Mouse (Mus musculus): Measurements from ENCODE around the gene Pex12. TPM values are rescaled to one million over a fixed set of nuclear protein-coding genes. Genes with fewer than 3 reads are reported as not detected.

Pex12 gene
- 9.6 and 10.0 TPM in 2 replicates for polyA plus RNA-seq (2012; rRNA removed)

DNA sequence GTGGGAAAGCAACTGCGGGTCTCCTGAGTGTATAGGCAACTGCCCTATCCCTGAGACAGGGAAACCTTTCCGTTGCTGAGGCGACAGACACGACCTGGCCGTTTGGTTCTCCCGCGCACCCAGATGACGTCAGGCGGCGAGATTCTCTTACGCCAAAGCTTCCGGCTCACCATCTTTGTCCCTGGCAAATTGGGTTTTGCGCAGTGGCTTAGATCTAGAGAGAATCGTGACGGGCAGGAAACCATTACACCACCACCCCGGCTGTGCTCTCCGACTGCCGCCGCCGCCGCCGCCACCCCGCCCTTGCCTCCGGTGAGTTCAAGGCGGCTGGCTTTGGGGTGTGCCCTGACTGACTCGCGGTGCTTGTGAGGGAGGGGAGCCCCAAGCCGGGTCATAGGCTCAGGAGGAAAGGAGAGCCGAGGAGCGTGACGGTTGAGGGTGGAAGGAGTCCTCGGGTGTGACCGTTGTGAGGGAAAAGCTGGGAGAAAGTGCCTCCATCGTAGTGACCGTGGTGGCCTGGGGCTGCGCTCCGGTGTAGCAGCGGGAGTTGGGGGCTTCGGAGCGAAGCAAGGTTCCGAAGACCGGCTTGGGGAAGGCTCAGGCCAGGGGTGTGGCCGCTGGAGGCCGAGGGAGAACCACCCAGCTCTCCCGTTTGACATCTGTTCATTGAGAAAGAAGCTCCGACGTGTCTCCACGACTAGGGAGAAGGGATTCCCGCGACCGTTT, at the start of gene Pex12:
Gene Pex12 (minus strand): TSS at position 61 of the 726 bp plus-strand sequence.

GRCm38 (mm10) chr11:83298225-83299195, 3.9 kb downstream of the Pex12 start, which contains the start of gene Ap2b1:
Ap2b1 (plus strand) TSS chr11:83299024.

DNA sequence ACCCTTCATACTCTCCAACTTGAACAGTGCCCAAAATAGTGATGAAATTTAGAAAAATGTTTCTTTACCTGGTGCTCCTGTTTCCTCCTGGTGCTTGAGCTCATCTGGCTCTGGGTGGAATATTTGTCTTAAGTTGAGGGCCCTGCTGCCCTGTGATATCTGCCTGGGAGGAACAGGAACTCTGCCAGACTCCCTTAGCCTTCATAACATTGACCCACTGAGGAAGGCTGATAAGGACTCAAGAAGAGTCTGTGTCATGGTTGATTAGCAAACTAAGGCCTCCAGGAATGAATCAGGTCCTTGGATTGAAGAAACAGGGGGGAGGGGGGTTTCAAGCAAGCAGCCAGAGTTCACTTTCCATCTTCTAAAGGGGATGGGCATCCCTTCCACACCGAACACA, 15.8 kb downstream of the Pex12 start, which contains the start of gene Slfn14:
Gene Slfn14 (minus strand): TSS at position 161 of the 400 bp plus-strand sequence.

Other genes with a start within 250 kb of the Pex12 start
- 1.1 and 1.7 TPM in 2 replicates for gene Slfn2, start 237.5 kb downstream of the Pex12 start, polyA plus RNA-seq (2012; rRNA removed)
- 0.02 TPM in 1 of 2 replicates, not detected in the other for gene Slfn1, start 185.7 kb downstream of the Pex12 start, polyA plus RNA-seq (2012; rRNA removed)
- 0.02 TPM in 1 of 2 replicates, not detected in the other for gene Slfn4, start 127.4 kb downstream of the Pex12 start, polyA plus RNA-seq (2012; rRNA removed)
- 0.60 and 0.61 TPM in 2 replicates for gene Slfn3, start 111.3 kb downstream of the Pex12 start, polyA plus RNA-seq (2012; rRNA removed)
- gene Slfn14, start 15.9 kb downstream of the Pex12 start, polyA plus RNA-seq (2012; rRNA removed) = 0.47 and 0.87 TPM in 2 replicates
- 67.5 and 90.3 TPM in 2 replicates for gene Ap2b1, start 3.6 kb downstream of the Pex12 start, polyA plus RNA-seq (2012; rRNA removed)
- gene Rasl10b, start 106.6 kb upstream of the Pex12 start, polyA plus RNA-seq (2012; rRNA removed) = 13.3 TPM in 2 replicates
- 0.02 and 0.12 TPM in 2 replicates for gene Gas2l2, start 126.9 kb upstream of the Pex12 start, polyA plus RNA-seq (2012; rRNA removed)
- 0.48 and 0.51 TPM in 2 replicates for gene 1700020L24Rik, start 135.1 kb upstream of the Pex12 start, polyA plus RNA-seq (2012; rRNA removed)
- gene Mmp28, start 160.5 kb upstream of the Pex12 start, polyA plus RNA-seq (2012; rRNA removed) = 3.6 and 4.1 TPM in 2 replicates
- 163 and 320 TPM in 2 replicates for gene Taf15, start 170.5 kb upstream of the Pex12 start, polyA plus RNA-seq (2012; rRNA removed)
- not detected in 2 replicates for gene Heatr9, start 219.6 kb upstream of the Pex12 start, polyA plus RNA-seq (2012; rRNA removed)
- not detected in 2 replicates for gene Ccl5, start 227.9 kb upstream of the Pex12 start, polyA plus RNA-seq (2012; rRNA removed)

Measured in central nervous system, embryonic 11.5 days (tissue).